Mouse (Mus musculus): Measurements from ENCODE around the gene Gm20503.

DNA sequence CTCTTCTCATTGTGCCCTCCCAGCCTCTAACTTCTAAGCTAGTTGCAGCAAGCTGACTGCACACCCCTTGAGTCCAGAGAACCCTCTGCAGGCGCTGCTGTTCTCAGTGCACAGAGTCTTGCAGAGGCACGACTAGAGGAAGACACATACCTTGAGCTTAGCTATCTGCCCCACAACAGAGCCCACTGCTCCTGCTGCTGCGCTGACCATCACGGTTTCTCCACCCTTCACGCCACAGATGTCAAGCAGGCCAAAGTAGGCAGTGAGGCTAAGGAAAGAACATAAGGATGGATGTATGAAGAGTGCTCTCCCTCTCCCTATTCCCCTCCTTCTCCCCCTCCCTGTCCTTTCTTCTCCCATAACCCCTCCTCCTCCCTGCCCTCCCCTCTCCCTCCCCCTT, 27.3 kb upstream of the Gm20503 start:
- TF ChIP-seq POLR2A (IDR thresholded peaks at IDR 0.05; ENCODE audit: low read depth, low read length) (no peak), CTCF (conservative IDR thresholded peaks at IDR 0.05 in 1 of 2, IDR thresholded peaks at IDR 0.05 in 1 of 2; ENCODE audit: low read depth in 2 of 2, low read length in 2 of 2) (no peak), MAFK (IDR thresholded peaks at IDR 0.05; ENCODE audit: insufficient replicate concordance, low read length) (no peak)

Data from CH12.LX (cell line).